Mouse (Mus musculus) myocyte (in vitro differentiated cells): ENCODE data around the gene Rps19bp1. TPM values are rescaled to one million over a fixed set of nuclear protein-coding genes. Genes with fewer than 3 reads are reported as not detected.
A peak's percentile ranks its signal among the peaks of the same experiment; 100 is the strongest.

Source experiments
- H3K27me3 ChIP-seq: one replicate; pipeline ENCODE4 v1.6.1; 2011; ENCODE audit not compliant: control insufficient read depth, insufficient read depth, insufficient read length
- H3K36me3 ChIP-seq: one replicate; pipeline ENCODE4 v1.6.1; 2011; ENCODE audit not compliant: control insufficient read depth, insufficient read depth
- H3K4me2 ChIP-seq: one replicate; pipeline ENCODE4 v1.6.1; 2011; ENCODE audit warnings: low read depth, control low read depth
- H3K4me3 ChIP-seq: one replicate; pipeline ENCODE4 v1.5.1; 2011; ENCODE audit warnings: mild to moderate bottlenecking, control low read depth, moderate library complexity
- H3K79me2 ChIP-seq: one replicate; pipeline ENCODE4 v1.6.1; 2011; ENCODE audit not compliant: control insufficient read depth, insufficient read depth
- H3ac ChIP-seq: one replicate; pipeline ENCODE4 v1.6.1; 2011; ENCODE audit not compliant: control insufficient read depth, insufficient read length
- CEBPB ChIP-seq: IDR thresholded peaks from 2 replicates; pipeline ENCODE4 v1.6.1; 2011; ENCODE audit warnings: mild to moderate bottlenecking, moderate library complexity; ENCODE audit not compliant: poor library complexity, insufficient read depth, severe bottlenecking
- E2F4 ChIP-seq: IDR thresholded peaks from one replicate; pipeline ENCODE4 v1.6.1; 2011; ENCODE audit warnings: mild to moderate bottlenecking, control low read depth, moderate library complexity; ENCODE audit not compliant: insufficient read depth
- MAX ChIP-seq: IDR thresholded peaks from one replicate; pipeline ENCODE4 v1.6.1; 2011; ENCODE audit warnings: low read depth, mild to moderate bottlenecking, control low read depth
- MYOD1 ChIP-seq, 3 experiments: IDR thresholded peaks; one replicate each; pipeline ENCODE4 v1.6.1; 2011; ENCODE audit warnings: control low read depth in 2 of 3, low read depth in 2 of 3, mild to moderate bottlenecking in 2 of 3, moderate library complexity in 1 of 3; ENCODE audit not compliant: insufficient read length in 2 of 3, control insufficient read depth in 1 of 3
- MYOG ChIP-seq, 3 experiments: IDR thresholded peaks; one replicate each; pipeline ENCODE4 v1.6.1; 2011; ENCODE audit warnings: control low read depth in 2 of 3, low read depth in 2 of 3, mild to moderate bottlenecking in 2 of 3; ENCODE audit not compliant: insufficient read length in 2 of 3, control insufficient read depth in 1 of 3, insufficient read depth in 1 of 3
- POLR2A ChIP-seq: IDR thresholded peaks from one replicate; pipeline ENCODE4 v1.6.1; 2011; ENCODE audit warnings: low read depth, mild to moderate bottlenecking, control low read depth, moderate library complexity; ENCODE audit not compliant: insufficient read length
- POLR2AphosphoS2 ChIP-seq: IDR thresholded peaks from one replicate; pipeline ENCODE4 v1.6.1; 2011; ENCODE audit warnings: low read depth, control low read depth; ENCODE audit not compliant: insufficient read length
- REST ChIP-seq: IDR thresholded peaks from one replicate; pipeline ENCODE4 v1.6.1; 2011; ENCODE audit warnings: mild to moderate bottlenecking, control low read depth, moderate library complexity; ENCODE audit not compliant: insufficient read depth, insufficient read length
- SRF ChIP-seq: IDR thresholded peaks from one replicate; pipeline ENCODE4 v1.6.1; 2011; ENCODE audit warnings: low read depth; ENCODE audit not compliant: control insufficient read depth, insufficient read length
- TCF12 ChIP-seq: IDR thresholded peaks from one replicate; pipeline ENCODE4 v1.6.1; 2011; ENCODE audit warnings: mild to moderate bottlenecking, control low read depth; ENCODE audit not compliant: poor library complexity, insufficient read depth, severe bottlenecking
- TCF3 ChIP-seq: IDR thresholded peaks from one replicate; pipeline ENCODE4 v1.6.1; 2011; ENCODE audit warnings: low read depth, control low read depth; ENCODE audit not compliant: insufficient read length
- USF1 ChIP-seq: IDR thresholded peaks from one replicate; pipeline ENCODE4 v1.6.1; 2011; ENCODE audit warnings: low read depth, mild to moderate bottlenecking, control low read depth, moderate library complexity
- polyA plus RNA-seq: library from polyadenylated mRNA; unstranded; fragments of >200 nt; fragmentation: generic; extraction: Trizol; gene quantifications from one replicate; pipeline ENCODE4 v1.2.1, GENCODE M21; 2012; ENCODE audit warnings: missing spikeins

Rps19bp1 gene
- polyA plus RNA-seq, 1 experiment: 144 TPM

DNA sequence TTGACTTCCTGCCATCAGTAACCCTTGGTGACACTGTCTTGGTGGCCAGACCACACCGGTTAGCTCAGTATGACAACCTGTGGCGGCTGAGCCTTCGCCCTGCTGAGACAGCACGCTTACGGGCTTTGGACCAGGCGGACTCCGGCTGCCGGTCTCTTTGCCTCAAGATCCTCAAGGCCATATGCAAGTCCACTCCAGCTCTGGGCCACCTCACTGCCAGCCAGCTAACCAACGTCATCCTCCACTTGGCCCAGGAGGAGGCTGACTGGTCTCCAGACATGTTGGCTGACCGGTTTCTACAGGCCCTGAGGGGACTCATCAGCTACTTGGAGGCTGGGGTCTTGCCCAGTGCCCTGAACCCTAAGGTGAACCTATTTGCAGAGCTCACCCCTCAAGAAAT lies 14.4 kb downstream of the Rps19bp1 start:
- Histone ChIP-seq H3ac (no peak overlapping the region), H3K4me2 (no peak overlapping the region), H3K79me2 (peaks cover 4% of the 10 kb centered on the region), H3K4me3 (no peak overlapping the region), H3K27me3 (no peaks in the 10 kb centered on the region), H3K36me3 (peaks cover 73% of the 10 kb centered on the region)
- TF ChIP-seq REST: no peak
- TF ChIP-seq SRF: no peak
- TF ChIP-seq POLR2AphosphoS2: no peak
- TF ChIP-seq MYOD1 (IDR thresholded peaks at IDR 0.05; ENCODE audit: control insufficient read depth in 1 of 3, insufficient read length in 2 of 3, low read depth in 2 of 3): no peak
- no peak for TF ChIP-seq POLR2A
- TF ChIP-seq USF1: no peak
- TF ChIP-seq TCF3: no peak
- no peak for TF ChIP-seq CEBPB
- TF ChIP-seq MYOG (IDR thresholded peaks at IDR 0.05; ENCODE audit: control insufficient read depth in 1 of 3, insufficient read depth in 1 of 3, insufficient read length in 2 of 3, low read depth in 2 of 3): no peak
- TF ChIP-seq TCF12: no peak
- TF ChIP-seq E2F4: no peak
- TF ChIP-seq MAX: no peak

- TF ChIP-seq POLR2AphosphoS2: no peak
- peak in 1 of 3 experiments; percentile 1 for TF ChIP-seq MYOD1 (IDR thresholded peaks at IDR 0.05; ENCODE audit: control insufficient read depth in 1 of 3, insufficient read length in 2 of 3, low read depth in 2 of 3)
- no peak for TF ChIP-seq E2F4
- TF ChIP-seq SRF: no peak
- no peak for TF ChIP-seq CEBPB
- no peak for TF ChIP-seq MAX
- no peak for TF ChIP-seq TCF3
- no peak overlapping the region for H3K4me3 ChIP-seq
- H3K4me2 ChIP-seq: no peak overlapping the region
- H3K27me3 ChIP-seq: no peaks in the 10 kb centered on the region
- H3ac ChIP-seq: no peak overlapping the region
- peaks cover 4% of the 10 kb centered on the region for H3K79me2 ChIP-seq
- H3K36me3 ChIP-seq: peaks cover 83% of the 10 kb centered on the region
These were observed 15.5 kb downstream of the Rps19bp1 start for GRCm38 (mm10) chr15:80248596-80248995.

GRCm38 (mm10) chr15:80248135-80248534 lies 16.0 kb downstream of the Rps19bp1 start:
- no peaks in the 10 kb centered on the region for H3K27me3 ChIP-seq
- peaks cover 87% of the 10 kb centered on the region for H3K36me3 ChIP-seq
- H3K4me2 ChIP-seq: no peak overlapping the region
- peaks cover 8% of the 10 kb centered on the region for H3K79me2 ChIP-seq
- no peak overlapping the region for H3ac ChIP-seq
- no peak overlapping the region for H3K4me3 ChIP-seq
- TF ChIP-seq POLR2A (no peak), SRF (no peak), POLR2AphosphoS2 (no peak), TCF12 (no peak), MYOG (IDR thresholded peaks at IDR 0.05; ENCODE audit: control insufficient read depth in 1 of 3, insufficient read depth in 1 of 3, insufficient read length in 2 of 3, low read depth in 2 of 3) (no peak), MYOD1 (IDR thresholded peaks at IDR 0.05; ENCODE audit: control insufficient read depth in 1 of 3, insufficient read length in 2 of 3, low read depth in 2 of 3) (no peak), CEBPB (no peak), TCF3 (no peak), E2F4 (no peak), REST (no peak), USF1 (no peak), MAX (no peak)

- TF ChIP-seq REST (no peak), MYOG (IDR thresholded peaks at IDR 0.05; ENCODE audit: control insufficient read depth in 1 of 3, insufficient read depth in 1 of 3, insufficient read length in 2 of 3, low read depth in 2 of 3) (no peak), TCF3 (no peak), TCF12 (no peak), SRF (no peak), MYOD1 (IDR thresholded peaks at IDR 0.05; ENCODE audit: control insufficient read depth in 1 of 3, insufficient read length in 2 of 3, low read depth in 2 of 3) (no peak), E2F4 (no peak), CEBPB (no peak), MAX (no peak), POLR2AphosphoS2 (no peak), POLR2A (no peak), USF1 (no peak)
- peak within 1 kb of the TSS; percentile 74 for H3K4me2 ChIP-seq
- peak within 1 kb of the TSS; percentile 62 for H3ac ChIP-seq
- peak within 1 kb of the TSS; percentile 92 for H3K4me3 ChIP-seq
- H3K36me3 ChIP-seq: peaks cover 42% of the 10 kb centered on the region
- H3K79me2 ChIP-seq: peaks cover 34% of the 10 kb centered on the region
- H3K27me3 ChIP-seq: no peaks in the 10 kb centered on the region
These were observed 28.6 kb downstream of the Rps19bp1 start, which contains the start of gene AC140267.1 for GRCm38 (mm10) chr15:80235535-80235934. Gene AC140267.1 (plus strand): TSS chr15:80235835.
